Mouse (Mus musculus): ENCODE data around the gene Tmem219.

DNA sequence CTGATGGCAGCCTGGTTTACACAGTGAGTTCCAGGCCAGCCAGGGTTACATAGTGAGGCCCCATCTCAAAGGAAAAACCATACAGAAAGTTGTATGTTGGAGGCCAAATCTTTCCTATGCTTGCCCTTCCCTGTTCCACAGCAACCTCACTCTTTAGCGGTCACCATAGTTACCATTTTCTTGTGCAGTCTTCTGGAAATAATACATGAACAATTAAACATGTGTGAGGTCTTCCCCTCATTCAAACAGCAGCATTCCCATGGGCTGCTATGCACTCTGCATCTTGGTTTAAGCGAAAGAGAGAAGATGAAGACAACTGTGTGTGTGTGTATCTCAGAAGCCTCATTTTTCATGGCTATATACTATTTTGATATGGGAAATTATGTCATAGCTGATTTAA is 77.2 kb downstream of the Tmem219 start:
- no peak for TF ChIP-seq POLR2A (IDR thresholded peaks at IDR 0.05; ENCODE audit: low read depth, low read length)
- TF ChIP-seq CTCF (conservative IDR thresholded peaks at IDR 0.05; ENCODE audit: insufficient read depth, insufficient read length, low read depth, low read length), result no peak
